Mouse (Mus musculus): ENCODE data around the gene Abcb9. TPM values are rescaled to one million over a fixed set of nuclear protein-coding genes. Genes with fewer than 3 reads are reported as not detected.

Gene Abcb9
- total RNA-seq, 2 experiments from 2014 or later = 43.8 to 45.5 TPM

- no peak for DNase-seq (ENCODE audit: extremely low spot score in 1 of 2, low spot score in 2 of 2)
- intact Hi-C loops (cut with DNase I) = no loop called here
Measured at GRCm38 (mm10) chr5:124100128-124101044, 4.8 kb upstream of the Abcb9 start.

- intact Hi-C loops (cut with DNase I) = no loop called here
Measured at GRCm38 (mm10) chr5:124098923-124099322, 3.3 kb upstream of the Abcb9 start.

GRCm38 (mm10) chr5:124095077-124095581 is 469 bp downstream of the Abcb9 start:
- peak in 1 of 2 experiments; percentile 58 for DNase-seq (ENCODE audit: extremely low spot score in 1 of 2, low spot score in 2 of 2)
- intact Hi-C loops (cut with DNase I) = no loop called here

More at GRCm38 (mm10) chr5:124098923-124099322, 3.3 kb upstream of the Abcb9 start:
- DNase-seq (ENCODE audit: extremely low spot score in 1 of 2, low spot score in 2 of 2) = no peak

GRCm38 (mm10) chr5:124093852-124094604 is 1.6 kb downstream of the Abcb9 start:
- intact Hi-C loops (cut with DNase I) = loop anchor here (5.0 kb wide), 1 partner anchor 147 kb away; no protein-coding TSS in a partner anchor
- DNase-seq (ENCODE audit: extremely low spot score in 1 of 2, low spot score in 2 of 2) = peak in 1 of 2 experiments; percentile 18

GRCm38 (mm10) chr5:124093120-124093794 is 2.3 kb downstream of the Abcb9 start:
- intact Hi-C loops (cut with DNase I) = loop anchor here (5.0 kb wide), 1 partner anchor 146 kb away; no protein-coding TSS in a partner anchor
- peak in 1 of 2 experiments; percentile 85 for DNase-seq (ENCODE audit: extremely low spot score in 1 of 2, low spot score in 2 of 2)

- intact Hi-C loops (cut with DNase I) = loop anchor here (5.0 kb wide), 1 partner anchor 145 kb away; no protein-coding TSS in a partner anchor
- peak in 1 of 2 experiments; percentile 31 for DNase-seq (ENCODE audit: extremely low spot score in 1 of 2, low spot score in 2 of 2)
Measured at GRCm38 (mm10) chr5:124091951-124092406, 3.6 kb downstream of the Abcb9 start.

GRCm38 (mm10) chr5:124089868-124090267 is 5.7 kb downstream of the Abcb9 start:
- intact Hi-C loops (cut with DNase I) = loop anchor here (5.0 kb wide), 1 partner anchor 143 kb away; no protein-coding TSS in a partner anchor
- peak in 1 of 2 experiments; percentile 22 for DNase-seq (ENCODE audit: extremely low spot score in 1 of 2, low spot score in 2 of 2)

DNA sequence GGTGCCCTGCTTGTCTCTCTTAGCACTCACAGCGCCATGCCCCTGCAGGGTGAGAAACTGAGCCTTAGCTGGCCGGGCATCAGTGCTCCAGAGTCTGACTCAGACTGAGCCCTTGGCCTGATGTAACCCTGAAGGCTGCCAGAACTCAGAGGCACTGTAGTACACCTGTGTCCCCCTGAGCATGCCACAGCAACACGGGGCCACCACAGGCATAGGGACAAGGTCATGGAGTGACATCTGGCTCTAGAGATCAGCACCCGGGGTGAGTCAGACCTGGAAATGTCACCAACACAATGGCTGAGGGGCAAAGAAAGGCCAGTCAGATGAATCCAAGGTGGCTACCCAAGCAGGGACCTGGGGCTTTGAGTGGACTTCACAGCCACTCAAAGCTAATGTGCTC is 8.7 kb downstream of the Abcb9 start:
- intact Hi-C loops (cut with DNase I) = no loop called here
- peak in 1 of 2 experiments; percentile 19 for DNase-seq (ENCODE audit: extremely low spot score in 1 of 2, low spot score in 2 of 2)

- DNase-seq (ENCODE audit: extremely low spot score in 1 of 2, low spot score in 2 of 2) = no peak
- intact Hi-C loops (cut with DNase I) = loop anchor here (2.0 kb wide), 1 partner anchor 85 kb away; no protein-coding TSS in a partner anchor
Measured at GRCm38 (mm10) chr5:124085513-124085912, 10.1 kb downstream of the Abcb9 start.

GRCm38 (mm10) chr5:124084588-124085173 is 10.9 kb downstream of the Abcb9 start:
- peak; percentile 73 to 86 for DNase-seq (ENCODE audit: extremely low spot score in 1 of 2, low spot score in 2 of 2)
- intact Hi-C loops (cut with DNase I) = loop anchor here (2.0 kb wide), 1 partner anchor 84 kb away; no protein-coding TSS in a partner anchor

DNA sequence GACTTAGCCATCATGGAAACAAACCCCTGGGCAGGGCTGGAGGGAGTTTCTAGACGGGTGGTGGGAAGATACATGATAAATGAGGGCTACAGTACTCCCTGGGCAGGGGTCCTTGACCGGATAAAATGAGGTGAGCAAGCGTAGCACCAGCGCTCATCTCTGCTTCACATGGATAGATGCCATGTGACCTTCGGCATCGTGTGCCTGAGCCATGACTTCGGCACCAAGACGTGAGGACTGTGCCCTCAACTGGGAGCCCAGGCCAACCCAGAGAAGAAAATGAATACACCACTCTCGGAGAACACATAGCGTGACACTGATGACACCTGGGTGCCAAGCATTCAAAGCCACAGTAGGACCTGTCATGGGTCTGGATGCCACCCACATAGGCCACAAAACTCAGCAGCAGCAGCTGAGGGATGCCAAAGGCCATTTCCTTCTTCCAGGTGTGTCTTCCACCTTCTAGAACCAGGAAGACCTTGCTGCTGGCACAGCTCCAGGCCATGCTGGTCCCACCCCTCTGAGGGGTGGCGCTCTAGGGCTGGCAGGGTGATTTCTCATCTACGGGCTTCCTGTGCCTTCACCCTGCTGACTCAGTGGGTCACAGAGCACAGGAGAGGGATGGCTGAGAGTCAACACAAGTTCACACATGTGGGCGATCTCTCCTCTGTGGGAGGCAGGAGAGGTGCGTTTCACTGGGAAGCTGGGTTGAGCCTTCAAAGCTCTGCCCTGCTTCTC is 11.6 kb downstream of the Abcb9 start:
- intact Hi-C loops (cut with DNase I) = loop anchor here (2.0 kb wide), 1 partner anchor 83 kb away; no protein-coding TSS in a partner anchor
- peak in 1 of 2 experiments; percentile 54 for DNase-seq (ENCODE audit: extremely low spot score in 1 of 2, low spot score in 2 of 2)

DNA sequence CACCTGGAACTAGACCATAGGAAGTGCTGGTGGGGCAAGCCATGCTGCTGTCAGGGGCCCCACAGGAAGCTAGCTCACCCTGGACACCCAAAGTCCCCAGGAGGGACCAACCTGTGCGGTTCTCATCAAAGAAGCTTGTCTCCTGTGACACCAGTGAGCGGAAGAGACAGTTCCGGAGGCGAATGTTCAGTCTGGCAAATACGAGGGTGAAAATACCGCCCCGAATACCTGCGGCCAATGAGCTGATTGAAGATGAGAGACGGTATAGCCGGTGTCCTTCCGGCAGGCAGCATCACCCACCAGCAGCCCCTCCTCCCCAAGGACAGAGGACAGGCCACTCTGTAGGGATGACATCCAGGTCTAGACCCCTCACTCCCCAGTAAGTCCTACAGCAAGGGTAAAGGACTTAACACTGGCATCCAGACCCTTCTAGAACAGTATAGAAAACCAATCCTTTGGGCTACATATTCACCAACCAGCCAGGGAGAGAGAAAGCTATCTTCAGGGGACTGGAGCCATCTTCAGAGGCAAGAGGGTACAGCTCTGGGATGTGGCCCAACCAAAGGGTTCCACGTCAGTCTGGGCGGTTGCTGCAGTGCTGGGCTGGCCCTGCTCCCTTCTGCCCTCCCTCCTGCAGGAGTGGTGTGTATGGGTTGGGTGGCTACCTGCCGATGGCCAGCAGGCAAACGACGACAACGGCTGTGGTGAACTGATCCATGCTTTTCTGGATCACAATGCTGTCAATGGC is 12.5 kb downstream of the Abcb9 start:
- intact Hi-C loops (cut with DNase I) = no loop called here
- peak in 1 of 2 experiments; percentile 19 for DNase-seq (ENCODE audit: extremely low spot score in 1 of 2, low spot score in 2 of 2)

GRCm38 (mm10) chr5:124082447-124082846 is 13.2 kb downstream of the Abcb9 start:
- intact Hi-C loops (cut with DNase I) = no loop called here
- DNase-seq (ENCODE audit: extremely low spot score in 1 of 2, low spot score in 2 of 2) = no peak

DNA sequence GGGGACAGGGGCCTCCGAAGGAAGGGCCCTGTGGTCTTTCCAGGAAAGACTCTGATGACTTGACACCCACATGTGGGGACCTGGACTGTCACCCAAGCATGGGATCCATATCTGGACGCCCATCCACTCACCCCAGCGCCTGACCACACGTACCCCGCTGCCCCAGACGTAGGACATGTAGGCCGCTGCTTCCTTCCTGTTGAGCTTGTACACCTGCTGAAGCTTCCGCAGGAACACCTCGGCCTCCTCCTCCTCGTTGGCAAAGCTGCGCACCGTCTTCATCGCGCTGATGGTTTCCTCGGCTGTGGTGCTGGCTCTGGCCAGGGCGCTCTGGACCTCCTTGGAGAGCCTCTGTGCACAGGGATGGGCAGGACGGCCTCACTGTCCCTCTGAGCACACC is 15.7 kb downstream of the Abcb9 start:
- peak in 1 of 2 experiments; percentile 23 for DNase-seq (ENCODE audit: extremely low spot score in 1 of 2, low spot score in 2 of 2)
- intact Hi-C loops (cut with DNase I) = no loop called here

GRCm38 (mm10) chr5:124078794-124079416 is 16.7 kb downstream of the Abcb9 start:
- intact Hi-C loops (cut with DNase I) = no loop called here

GRCm38 (mm10) chr5:124077856-124078460 is 17.6 kb downstream of the Abcb9 start:
- intact Hi-C loops (cut with DNase I) = no loop called here
- DNase-seq (ENCODE audit: extremely low spot score in 1 of 2, low spot score in 2 of 2) = peak in 1 of 2 experiments; percentile 39

More at GRCm38 (mm10) chr5:124078794-124079416, 16.7 kb downstream of the Abcb9 start:
- DNase-seq (ENCODE audit: extremely low spot score in 1 of 2, low spot score in 2 of 2) = peak; percentile 72 to 78

All from left cerebral cortex, postnatal 10 days (tissue).